Mouse (Mus musculus): Measurements from ENCODE around the gene H2-M10.3. TPM values are rescaled to one million over a fixed set of nuclear protein-coding genes. Genes with fewer than 3 reads are reported as not detected.

Gene H2-M10.3
- polyA plus RNA-seq, 1 experiment from 2014 or later = not detected

- no peaks in the 10 kb centered on the region for H3K36me3 ChIP-seq (ENCODE audit: control insufficient read depth, insufficient read depth)
- H3K4me3 ChIP-seq (ENCODE audit: low read length) = peak overlapping the region; percentile 66
- H3K4me2 ChIP-seq (ENCODE audit: low read depth, low read length) = peak overlapping the region; percentile 96
- H3K4me1 ChIP-seq (ENCODE audit: control insufficient read depth, insufficient read depth, low read length) = no peaks in the 10 kb centered on the region; the same call in 1 of the 2 replicates
- H3K9ac ChIP-seq (ENCODE audit: low read length) = peak overlapping the region; percentile 46; the same call in 1 of the 2 replicates
- no peak for ATAC-seq (replicated peaks; ENCODE audit: extremely low read depth, insufficient read depth, low FRiP score)
- H3K27me3 ChIP-seq (ENCODE audit: control insufficient read depth, insufficient read depth, low read length) = peaks cover 2% of the 10 kb centered on the region; the same call in 1 of the 2 replicates
- no peak overlapping the region for H3K27ac ChIP-seq (ENCODE audit: low read length)
- no peaks in the 10 kb centered on the region for H3K9me3 ChIP-seq (replicated peaks; ENCODE audit: control insufficient read depth, low read length)
- WGBS = 39% methylated on average over 5 of the region's 5 CpGs
Measured at GRCm38 (mm10) chr17:36315689-36316253, 52.4 kb downstream of the H2-M10.3 start.

- WGBS = 1% methylated on average over 19 of the region's 19 CpGs
- Histone ChIP-seq H3K27me3 (ENCODE audit: control insufficient read depth, insufficient read depth, low read length) (peaks cover 2% of the 10 kb centered on the region; the same call in 1 of the 2 replicates), H3K9ac (ENCODE audit: low read length) (peak overlapping the region; percentile 46), H3K27ac (ENCODE audit: low read length) (no peak overlapping the region), H3K4me2 (ENCODE audit: low read depth, low read length) (peak overlapping the region; percentile 96), H3K9me3 (replicated peaks; ENCODE audit: control insufficient read depth, low read length) (no peaks in the 10 kb centered on the region), H3K36me3 (ENCODE audit: control insufficient read depth, insufficient read depth) (no peaks in the 10 kb centered on the region), H3K4me3 (ENCODE audit: low read length) (peak overlapping the region; percentile 66), H3K4me1 (ENCODE audit: control insufficient read depth, insufficient read depth, low read length) (no peaks in the 10 kb centered on the region; the same call in 1 of the 2 replicates)
- peak; percentile 55; the same call in 1 of the 2 replicates for ATAC-seq (replicated peaks; ENCODE audit: extremely low read depth, insufficient read depth, low FRiP score)
Measured at GRCm38 (mm10) chr17:36315041-36315688, 53.1 kb downstream of the H2-M10.3 start.

Other genes starting within 250 kb of the H2-M10.3 start
- 0.21 TPM in 1 of 2 replicates, not detected in the other for gene Gm19684, start 246.7 kb downstream of the H2-M10.3 start, polyA plus RNA-seq (2015; fragmentation: Nextera tagmentation; extraction: Ambion mirVana)
- 0.22 and 0.39 TPM in 2 replicates for gene Gm7030, start 239.0 kb downstream of the H2-M10.3 start, polyA plus RNA-seq (2015; fragmentation: Nextera tagmentation; extraction: Ambion mirVana)
- gene Gm8909, start 199.9 kb downstream of the H2-M10.3 start, polyA plus RNA-seq (2015; fragmentation: Nextera tagmentation; extraction: Ambion mirVana) = 1.8 and 1.9 TPM in 2 replicates
- gene H2-T3, start 178.1 kb downstream of the H2-M10.3 start, polyA plus RNA-seq (2015; fragmentation: Nextera tagmentation; extraction: Ambion mirVana) = 0.21 and 0.97 TPM in 2 replicates
- gene Rpp21, start 110.3 kb downstream of the H2-M10.3 start, polyA plus RNA-seq (2015; fragmentation: Nextera tagmentation; extraction: Ambion mirVana) = 73.2 and 89.1 TPM in 2 replicates
- gene Trim39, start 96.2 kb downstream of the H2-M10.3 start, polyA plus RNA-seq (2015; fragmentation: Nextera tagmentation; extraction: Ambion mirVana) = 10.4 and 10.7 TPM in 2 replicates
- gene H2-M10.2, start 81.9 kb downstream of the H2-M10.3 start, polyA plus RNA-seq (2015; fragmentation: Nextera tagmentation; extraction: Ambion mirVana) = not detected in 2 replicates
- not detected in 2 replicates for gene H2-M10.1, start 42.3 kb downstream of the H2-M10.3 start, polyA plus RNA-seq (2015; fragmentation: Nextera tagmentation; extraction: Ambion mirVana)
- not detected in 2 replicates for gene H2-M10.4, start 93.9 kb upstream of the H2-M10.3 start, polyA plus RNA-seq (2015; fragmentation: Nextera tagmentation; extraction: Ambion mirVana)
- not detected in 2 replicates for gene H2-M11, start 178.7 kb upstream of the H2-M10.3 start, polyA plus RNA-seq (2015; fragmentation: Nextera tagmentation; extraction: Ambion mirVana)

Measured in heart, embryonic 16.5 days (tissue).